Mouse (Mus musculus): ENCODE measurements around the gene Rnf169. TPM values are rescaled to one million over a fixed set of nuclear protein-coding genes. Genes with fewer than 3 reads are reported as not detected.
"Not testable (repeated sequence)": the region's sequence is repeated elsewhere in the genome, so short reads cannot be mapped to it uniquely, and the experiment has no call there.

Rnf169 gene
- total RNA-seq, 2 experiments from 2014 or later = 9.0 to 10.8 TPM

DNA sequence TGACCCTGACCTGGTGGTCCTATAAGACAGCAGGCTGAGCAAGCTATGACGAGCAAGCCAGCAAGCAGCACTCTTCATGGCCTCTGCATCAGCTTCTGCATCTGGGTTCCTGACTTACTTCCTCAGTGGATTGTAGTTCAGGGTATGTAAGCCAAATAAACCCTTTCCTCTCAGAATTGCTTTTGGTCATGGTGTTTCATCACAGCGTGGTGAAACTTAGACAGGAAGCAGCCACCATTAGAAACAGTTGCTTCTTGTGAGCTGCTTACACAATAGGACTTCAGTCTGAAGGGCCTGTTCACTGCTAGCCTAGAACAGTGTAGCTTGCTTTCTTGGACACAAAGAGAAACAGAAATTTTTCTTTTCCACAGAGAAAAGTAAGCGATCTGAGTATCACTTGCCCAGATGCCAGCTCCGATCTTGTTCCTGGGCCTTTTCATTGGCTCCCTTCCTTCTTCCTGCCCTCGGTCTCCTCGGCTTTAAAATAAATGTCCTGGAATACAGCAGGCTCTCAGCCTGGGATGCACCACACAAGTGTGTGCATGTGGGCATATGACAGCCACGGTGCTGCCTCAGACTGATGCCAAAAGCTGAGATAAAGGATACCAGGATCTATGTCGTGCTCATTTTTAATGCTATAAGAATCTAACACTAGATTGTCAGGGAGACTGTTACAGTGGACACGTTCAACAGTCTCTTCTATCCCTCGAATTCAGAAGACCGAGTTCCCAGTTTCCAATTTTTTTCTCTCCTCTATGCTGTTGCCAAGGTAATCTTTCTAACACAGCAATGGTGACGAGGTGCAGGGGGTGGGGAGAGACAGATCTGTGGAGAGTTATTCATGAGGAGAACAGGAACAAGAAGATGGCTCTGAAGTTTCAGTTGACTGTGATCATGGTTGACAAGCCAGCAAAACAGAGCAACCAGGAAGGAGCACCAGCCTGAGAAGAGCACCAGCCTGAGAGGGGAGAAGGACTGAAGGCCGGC, 2.3 kb upstream of the Rnf169 start:
- no peak for DNase-seq
- intact Hi-C loops (cut with DNase I) = no loop called here

DNA sequence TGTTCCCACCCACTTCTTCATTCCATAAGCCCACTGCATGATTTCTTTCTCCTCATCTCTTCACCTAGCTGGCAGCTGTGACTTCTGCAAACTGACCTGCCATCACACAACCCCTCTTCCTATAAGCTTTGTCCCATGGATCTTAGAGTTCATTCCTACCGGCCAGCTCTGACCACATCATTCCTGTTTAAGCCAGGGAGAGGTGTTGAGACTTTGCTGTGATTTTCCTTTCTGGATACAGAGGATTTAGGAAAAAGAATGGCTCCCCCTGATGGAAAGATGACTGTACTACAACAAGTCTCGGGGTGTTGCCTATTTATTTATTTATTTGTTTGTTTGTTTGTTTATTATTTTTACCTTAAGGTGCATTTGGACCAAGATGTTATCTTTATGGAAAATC, 1.1 kb upstream of the Rnf169 start:
- DNase-seq = peak in 1 of 2 experiments; percentile 55
- intact Hi-C loops (cut with DNase I) = loop anchor here (1.0 kb wide), 1 partner anchor 54 kb away; no protein-coding TSS in a partner anchor

DNA sequence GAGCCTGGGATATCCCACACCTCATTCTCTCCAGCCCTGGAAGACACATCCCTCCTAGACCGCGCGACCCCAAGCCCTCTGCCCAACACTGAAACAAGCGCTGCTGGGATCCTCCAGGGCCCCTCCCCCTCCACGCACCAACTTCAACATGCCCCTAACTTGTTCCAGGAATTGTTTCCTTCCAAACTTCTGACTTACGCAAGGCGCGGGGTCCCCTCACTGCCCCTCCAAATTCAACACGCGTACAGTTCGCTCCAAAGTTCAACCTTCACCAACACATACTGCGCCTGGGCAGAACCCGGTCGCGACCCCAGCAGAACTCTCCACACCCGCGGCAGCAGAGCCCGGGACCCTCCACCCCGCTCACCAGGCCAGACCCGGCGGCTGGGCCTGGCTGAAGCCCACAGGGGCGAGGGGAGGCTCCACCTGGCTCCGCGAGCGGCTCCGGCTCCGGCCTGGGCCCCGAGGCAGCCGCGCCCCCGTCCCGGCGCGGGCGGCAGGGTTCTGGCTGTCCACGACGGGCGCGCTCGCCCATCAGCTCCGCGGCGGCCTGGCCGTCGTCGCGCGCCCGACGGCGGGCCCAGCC, 609 bp downstream of the Rnf169 start:
- DNase-seq = peak; percentile 48 to 67
- intact Hi-C loops (cut with DNase I) = loop anchor here (10.0 kb wide), 1 partner anchor 495 kb away; the partner anchor contains the start of gene Rps3

DNA sequence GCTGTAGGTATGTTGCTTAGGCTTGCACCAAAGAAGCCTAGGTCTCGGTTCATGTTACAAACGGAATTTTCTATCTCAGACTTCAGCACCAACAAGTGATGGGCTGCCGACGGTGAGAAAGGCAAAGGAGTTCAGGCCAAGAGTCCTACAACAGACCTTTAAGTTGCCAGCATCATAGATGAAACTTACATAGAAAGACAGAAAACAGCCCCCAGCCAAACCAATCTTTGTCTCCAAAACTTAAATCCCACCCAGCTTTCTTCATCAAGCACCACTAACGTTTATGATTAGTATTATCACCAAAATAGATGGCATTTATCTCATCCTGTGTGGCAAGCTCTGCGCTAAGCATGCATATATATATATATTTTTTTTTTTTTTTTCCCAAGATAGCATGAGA, 1.2 kb downstream of the Rnf169 start:
- no peak for DNase-seq
- intact Hi-C loops (cut with DNase I) = loop anchor here (10.0 kb wide), 1 partner anchor 494 kb away; the partner anchor contains the start of gene Rps3

DNA sequence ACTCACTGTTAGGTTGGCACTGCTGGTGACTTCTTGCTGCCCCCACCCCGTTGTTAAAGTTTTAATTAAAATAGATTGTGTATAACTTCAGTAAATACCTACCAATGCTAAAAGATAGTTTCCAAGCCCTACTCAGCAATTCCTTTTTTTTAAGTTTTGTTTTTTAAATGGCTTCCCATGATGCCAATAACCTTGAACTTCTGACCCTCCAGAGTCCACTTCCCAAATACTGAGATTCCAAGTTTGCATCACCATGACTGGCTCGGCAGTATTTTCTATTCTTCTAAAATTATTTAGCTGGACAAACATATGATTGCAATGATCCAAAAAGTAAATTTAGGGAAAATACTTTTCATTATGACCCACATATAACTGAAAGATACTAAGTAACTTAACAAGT, 2.2 kb downstream of the Rnf169 start:
- DNase-seq = no peak
- intact Hi-C loops (cut with DNase I) = loop anchor here (10.0 kb wide), 1 partner anchor 493 kb away; the partner anchor contains the start of gene Rps3

DNA sequence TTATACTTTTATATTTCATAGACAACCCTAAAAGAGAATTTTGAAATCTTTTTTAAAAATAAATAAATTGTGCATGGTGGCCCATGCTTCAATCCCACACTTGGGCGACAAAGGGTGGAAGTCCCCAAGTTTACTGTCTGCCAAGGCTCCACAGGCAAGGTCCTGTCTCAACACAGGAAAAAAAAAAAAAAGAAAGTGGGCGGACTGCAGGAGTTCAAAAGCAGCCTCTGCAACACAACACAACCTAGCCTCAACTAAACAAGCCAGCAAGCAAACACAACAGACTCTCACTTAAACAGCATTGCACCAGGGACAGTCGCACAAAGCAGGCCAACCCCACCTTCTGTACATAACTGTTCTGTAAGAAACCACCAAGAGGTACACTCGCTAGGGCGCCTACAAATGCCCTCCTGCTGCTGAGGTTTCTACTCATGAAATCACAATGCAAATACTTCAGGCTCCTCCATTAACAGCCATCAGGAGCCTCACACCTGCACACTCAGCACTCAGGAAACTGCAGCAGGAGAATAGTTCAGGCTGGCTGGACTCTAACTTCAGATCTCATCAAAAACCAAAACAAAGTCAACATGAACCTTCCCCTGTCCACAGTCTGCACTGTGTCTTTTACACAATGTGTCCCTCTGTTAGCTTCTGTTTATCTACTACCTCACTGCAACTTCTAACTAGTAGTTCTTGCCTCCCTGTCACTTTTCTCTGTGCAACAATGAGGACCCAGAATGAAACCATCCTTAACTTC, 4.3 kb downstream of the Rnf169 start:
- intact Hi-C loops (cut with DNase I) = loop anchor here (10.0 kb wide), 1 partner anchor 491 kb away; the partner anchor contains the start of gene Rps3
- DNase-seq = no peak

DNA sequence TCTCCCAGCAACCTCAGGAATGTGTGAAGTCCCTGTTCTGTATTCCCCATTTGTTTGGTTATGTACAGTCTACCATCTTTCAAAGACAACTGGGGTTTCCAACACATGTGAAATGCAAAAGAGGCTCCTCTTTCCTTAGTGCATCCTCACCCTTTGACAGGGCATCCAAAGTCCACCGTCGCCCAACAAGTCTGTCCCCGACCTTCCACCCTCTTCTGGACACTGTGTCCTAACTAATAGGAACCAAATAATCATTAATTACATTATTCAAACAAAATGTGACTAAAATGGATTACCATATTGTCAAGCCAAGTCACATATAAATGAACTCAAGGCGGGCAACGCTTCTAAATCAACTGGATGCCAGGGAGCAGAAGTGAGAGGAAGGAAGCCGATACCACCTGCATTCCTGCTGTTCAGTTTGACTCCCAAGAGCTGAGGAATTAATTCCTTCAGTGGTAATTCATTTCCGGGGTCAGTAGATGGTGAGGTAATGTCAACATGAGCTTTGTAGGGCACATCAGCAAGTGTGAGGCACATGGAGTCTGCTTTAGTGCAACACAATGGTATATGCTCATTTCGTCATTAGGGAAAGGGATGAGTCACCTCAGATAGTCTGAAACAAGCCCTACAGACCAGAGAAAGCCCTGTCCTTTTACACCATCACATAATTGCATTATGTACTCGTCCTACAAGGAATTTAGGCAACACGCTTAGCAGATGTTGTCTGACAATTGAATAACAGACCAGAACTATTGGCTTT, 5.9 kb downstream of the Rnf169 start:
- intact Hi-C loops (cut with DNase I) = loop anchor here (10.0 kb wide), 1 partner anchor 490 kb away; the partner anchor contains the start of gene Rps3
- no peak for DNase-seq

DNA sequence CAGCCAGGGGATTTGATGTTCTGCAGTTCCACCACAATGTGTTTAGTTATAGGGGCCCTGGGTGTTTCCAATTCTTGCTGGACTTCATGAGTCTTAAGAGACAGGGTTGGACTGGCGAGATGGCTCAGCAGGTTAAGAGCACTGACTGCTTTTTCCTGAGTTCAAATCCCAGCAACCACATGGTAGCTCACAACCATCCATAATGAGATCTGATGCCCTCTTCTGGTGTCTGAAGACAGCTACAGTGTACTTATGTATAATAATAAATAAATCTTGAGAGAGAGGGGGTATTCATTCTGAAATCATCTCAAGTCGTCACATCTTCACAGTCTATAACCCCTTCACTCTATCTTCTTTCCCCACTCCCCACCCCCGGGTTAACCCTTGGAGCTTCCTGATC, 7.3 kb downstream of the Rnf169 start:
- not testable (repeated sequence) for DNase-seq
- intact Hi-C loops (cut with DNase I) = loop anchor here (10.0 kb wide), 1 partner anchor 488 kb away; the partner anchor contains the start of gene Rps3

DNA sequence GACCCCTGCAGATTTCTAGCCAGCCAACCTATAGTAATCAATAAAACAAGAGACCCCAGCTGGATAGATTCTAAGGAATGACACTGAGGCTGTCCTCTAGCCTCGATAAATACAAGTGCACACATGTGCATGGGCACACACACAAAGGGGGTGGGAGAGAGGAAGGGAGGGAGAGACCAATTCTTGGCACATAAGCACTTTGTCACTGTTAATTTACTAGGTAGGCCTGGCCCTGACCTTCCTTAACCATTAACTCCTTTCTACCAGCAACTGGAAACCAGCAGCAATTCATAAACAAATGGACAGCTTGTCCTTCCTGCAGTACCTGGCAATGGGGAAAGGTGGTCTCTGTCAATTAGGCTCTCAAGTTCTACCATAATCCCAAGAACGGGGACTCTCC, 8.3 kb downstream of the Rnf169 start:
- intact Hi-C loops (cut with DNase I) = loop anchor here (10.0 kb wide), 1 partner anchor 487 kb away; the partner anchor contains the start of gene Rps3
- no peak for DNase-seq

DNA sequence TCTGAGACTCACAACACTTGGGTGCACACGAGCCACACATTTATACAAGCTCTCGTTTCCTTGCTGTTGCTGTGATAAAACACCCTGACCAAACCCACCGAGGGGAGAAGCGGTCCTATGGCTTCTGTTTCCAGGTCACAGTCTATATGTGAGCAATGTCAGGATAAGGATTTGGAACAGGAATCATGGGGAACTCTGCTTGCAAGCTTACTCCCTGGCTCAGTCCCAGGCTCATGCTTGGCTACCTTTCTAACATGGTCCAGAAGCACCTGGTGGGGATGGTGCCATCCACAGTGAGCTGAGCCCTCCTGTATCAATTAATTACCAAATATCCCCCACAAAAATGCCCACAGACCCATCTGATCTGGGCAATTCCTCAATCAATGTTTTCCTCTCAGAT, 11.1 kb downstream of the Rnf169 start:
- no peak for DNase-seq
- intact Hi-C loops (cut with DNase I) = no loop called here

DNA sequence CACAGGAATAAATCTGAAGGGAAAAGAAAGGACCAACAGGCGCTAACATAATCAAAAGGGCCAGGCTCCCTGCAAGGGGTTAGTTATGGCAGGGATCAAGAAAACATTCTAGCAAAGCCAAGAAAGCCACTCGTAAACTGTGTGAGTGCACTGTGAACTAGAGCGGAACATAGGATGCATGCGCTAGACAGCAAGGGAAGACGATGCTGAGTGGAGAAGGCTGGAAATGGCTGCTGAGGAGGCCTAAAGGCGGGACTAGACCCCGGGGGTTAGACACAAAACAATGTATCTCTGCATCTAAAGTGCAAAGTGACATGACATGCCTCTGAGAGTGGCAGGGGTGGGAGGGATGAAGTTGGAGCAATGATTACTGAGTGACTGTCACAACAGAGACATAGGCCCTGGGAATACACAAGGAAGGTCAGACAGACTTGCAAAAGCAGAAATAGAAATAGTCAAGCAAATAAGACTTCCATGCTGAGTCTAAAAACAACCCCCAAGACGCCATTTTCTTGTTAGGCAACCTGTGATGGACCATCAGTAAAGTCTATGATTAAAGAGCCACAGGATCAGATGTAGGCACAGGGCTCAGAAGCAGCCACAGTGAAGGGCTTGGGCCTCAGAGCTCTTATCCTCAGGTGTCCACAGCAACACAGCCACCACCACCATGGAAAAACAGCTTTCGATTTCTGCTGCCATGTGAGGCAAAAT, 14.1 kb downstream of the Rnf169 start:
- intact Hi-C loops (cut with DNase I) = no loop called here

DNA sequence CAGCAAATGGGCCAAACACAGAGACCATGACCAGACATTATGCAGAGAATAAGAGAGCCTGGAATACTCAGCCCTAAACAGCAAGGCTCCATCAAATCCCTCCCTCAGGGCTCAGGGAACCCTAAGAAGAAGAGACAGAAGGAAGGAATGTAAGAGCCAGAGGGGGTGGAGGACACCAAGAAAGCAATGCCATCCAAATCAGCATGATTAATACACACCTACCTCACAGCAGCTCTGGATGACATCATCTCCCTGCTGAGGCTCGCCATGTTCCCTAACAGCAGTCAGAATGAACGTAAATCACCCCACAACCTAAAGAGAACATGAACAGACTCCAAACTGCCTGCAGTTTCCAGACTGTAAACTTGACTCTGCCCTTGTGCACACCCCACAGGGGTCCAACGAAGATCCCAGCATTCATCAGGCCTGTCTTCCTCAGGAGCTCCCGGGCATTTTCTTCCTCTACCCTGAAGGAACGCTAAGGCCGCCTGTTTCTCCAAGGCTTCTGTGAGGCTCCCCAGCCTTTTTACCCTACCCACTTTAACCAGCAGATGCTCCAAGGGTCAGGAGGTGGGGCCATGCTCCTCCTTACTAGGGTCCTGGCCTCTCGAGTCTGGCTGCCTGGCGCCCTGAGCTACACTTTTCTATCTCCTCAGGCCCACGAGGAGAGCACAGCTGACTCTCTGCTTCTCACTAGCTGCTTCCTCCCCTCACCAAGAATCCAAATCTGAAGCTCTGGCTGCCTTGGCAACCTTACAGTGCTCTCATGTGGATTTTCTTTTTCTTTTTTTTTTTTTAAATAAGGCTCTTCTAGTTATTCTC, 15.0 kb downstream of the Rnf169 start:
- DNase-seq = no peak

More for the DNA sequence above, 14.1 kb downstream of the Rnf169 start:
- DNase-seq = no peak

DNA sequence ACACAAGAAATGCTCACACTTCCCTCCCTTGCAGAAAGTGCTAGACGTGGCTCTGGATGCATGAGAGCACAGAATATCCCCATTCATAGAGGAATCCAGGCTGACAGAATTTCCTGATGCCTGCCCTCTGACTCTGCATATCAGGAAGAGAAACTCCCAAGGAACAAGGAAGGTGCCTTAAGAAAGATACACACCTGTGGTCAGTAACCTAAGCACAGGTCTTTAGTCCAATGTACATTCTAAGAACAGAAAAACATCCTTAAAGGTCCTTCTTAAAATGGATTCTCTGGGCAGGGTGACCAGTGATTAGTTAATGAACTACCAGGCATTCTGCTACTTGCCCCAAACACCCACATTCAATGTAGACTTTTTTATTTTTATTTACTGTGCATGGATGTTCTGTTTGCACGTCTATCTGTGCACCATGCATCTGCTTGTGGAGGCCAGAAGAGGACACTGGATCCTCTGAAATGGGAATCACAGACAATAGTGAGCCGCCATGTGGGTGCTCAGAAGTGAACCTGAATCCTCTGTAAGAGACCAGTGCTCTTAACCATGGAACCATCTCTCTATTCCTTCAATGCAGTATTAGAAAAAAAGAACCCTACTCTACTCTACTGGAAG, 16.9 kb downstream of the Rnf169 start:
- DNase-seq = peak in 1 of 2 experiments; percentile 40
- intact Hi-C loops (cut with DNase I) = no loop called here

More for the DNA sequence above, 15.0 kb downstream of the Rnf169 start:
- intact Hi-C loops (cut with DNase I) = no loop called here

DNA sequence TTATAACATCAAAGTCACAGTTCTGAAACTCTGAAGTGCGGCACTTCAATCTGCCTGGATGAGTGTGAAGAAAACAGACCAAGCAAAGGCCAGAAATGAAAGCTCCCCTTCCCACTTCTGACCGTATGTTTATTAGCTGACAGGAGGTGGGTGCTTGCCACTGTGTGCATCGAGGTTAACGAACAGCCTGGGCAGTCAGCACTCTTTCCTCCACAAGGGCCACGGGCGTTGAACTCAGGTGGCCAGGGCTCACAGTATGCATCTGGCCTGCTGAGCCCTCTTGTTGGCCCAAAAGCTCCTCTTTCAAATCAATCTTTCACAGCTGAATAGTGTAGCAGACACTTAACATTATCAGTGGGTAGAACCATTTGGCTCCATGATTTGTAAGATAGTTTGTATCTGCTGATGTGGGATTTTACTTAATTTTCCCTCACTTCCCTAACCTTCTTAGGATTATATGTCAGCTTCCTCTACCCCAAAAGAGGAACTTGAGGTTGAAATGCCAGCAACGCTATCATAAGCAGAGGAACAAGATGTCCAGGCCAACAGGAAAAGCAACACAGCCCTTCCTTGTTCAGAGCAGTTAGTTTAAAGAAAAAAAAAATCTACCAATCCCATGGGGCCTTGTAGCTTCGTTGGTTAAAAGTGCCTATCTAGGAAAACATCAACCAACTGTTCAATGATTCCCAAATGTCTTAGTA, 17.6 kb downstream of the Rnf169 start:
- intact Hi-C loops (cut with DNase I) = no loop called here
- peak in 1 of 2 experiments; percentile 36 for DNase-seq

DNA sequence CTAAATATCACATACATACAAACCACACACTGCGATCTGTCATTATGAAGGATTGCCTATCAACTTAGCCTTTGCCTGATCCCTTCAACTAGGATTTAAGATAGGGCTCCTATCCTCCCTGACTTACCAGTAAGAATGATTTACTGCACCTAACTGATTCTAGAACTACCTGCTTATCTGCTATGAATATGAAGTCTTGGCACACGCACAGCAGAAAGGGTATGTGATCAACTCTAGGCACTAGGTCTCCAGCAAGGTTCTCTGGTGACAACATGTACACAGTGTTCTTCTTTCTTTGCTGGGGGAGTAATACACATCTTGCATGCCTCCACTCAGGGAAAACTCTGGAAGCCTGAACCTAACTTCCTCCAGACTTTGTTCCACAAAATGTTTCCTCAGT, 18.7 kb downstream of the Rnf169 start:
- no peak for DNase-seq
- intact Hi-C loops (cut with DNase I) = no loop called here

DNA sequence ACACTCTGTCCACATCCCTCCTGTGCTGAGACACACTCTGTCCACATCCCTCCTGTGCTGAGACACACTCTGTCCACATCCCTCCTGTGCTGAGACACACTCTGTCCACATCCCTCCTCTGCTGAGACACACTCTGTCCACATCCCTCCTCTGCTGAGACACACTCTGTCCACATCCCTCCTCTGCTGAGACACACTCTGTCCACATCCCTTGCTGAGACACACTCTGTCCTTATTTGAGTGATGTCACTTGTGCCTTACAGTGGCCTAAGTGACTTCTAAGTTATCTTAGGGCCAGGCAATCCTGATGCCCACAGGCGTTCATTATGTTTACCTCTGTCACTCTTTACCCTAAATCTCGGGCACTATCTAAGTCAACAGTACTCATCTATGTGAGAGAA, 19.7 kb downstream of the Rnf169 start:
- DNase-seq; intact Hi-C loops (cut with DNase I): not testable (repeated sequence)
